Mouse (Mus musculus) lung, postnatal 0 days (tissue): ENCODE data around the gene Nfil3.

Experiments
- CTCF ChIP-seq: IDR thresholded peaks from 2 replicates; pipeline ENCODE4 v1.5.1; 2016; ENCODE audit warnings: antibody characterized with exemption, mild to moderate bottlenecking
- EP300 ChIP-seq: IDR thresholded peaks from 2 replicates; pipeline ENCODE4 v1.6.1; 2016; ENCODE audit warnings: antibody characterized with exemption, mild to moderate bottlenecking, control low read depth

- TF ChIP-seq CTCF = no peak
- no peak for TF ChIP-seq EP300
These were observed 37.9 kb downstream of the Nfil3 start for GRCm38 (mm10) chr13:52942876-52943388.
